20 mouse cellular contexts compared by ENCODE assay signal in genomic region chr1:164054800-164055199, GRCm38 (mm10). TPM values are rescaled to one million over a fixed set of nuclear protein-coding genes. Genes with fewer than 3 reads are reported as not detected.
A peak's percentile ranks its signal among the peaks of the same experiment; 100 is the strongest.
DNase-seq lines count a peak whose midpoint lies in the region; ATAC-seq and TF ChIP-seq lines count a peak whose summit lies in the region.
"Had no signal": no experiment of that assay in that cellular context is flagged by ENCODE, and none has a peak within 500 bp of the region (broad histone marks: within the 10 kb centered on the region; RNA-seq: fewer than 3 reads in every experiment).

No protein-coding gene starts in this region.

- in situ Hi-C loops in CH12.LX (cut with MboI; ENCODE audit: low pct_ligation_motif_present, low pct_unique_long_range_greater_than_20kb, low sequenced_read_pairs), result no loop called here

- H3K4me2 ChIP-seq in CH12.LX (ENCODE audit: insufficient read depth, low read depth, poor library complexity, severe bottlenecking), result no peak overlapping the region
- H3K4me2 ChIP-seq: embryonic facial prominence, embryonic 12.5 days; forebrain, embryonic 12.5 days; heart, embryonic 11.5 days; hindbrain, embryonic 12.5 days; midbrain, embryonic 15.5 days; neural tube, embryonic 13.5 days had no signal

- TF ChIP-seq EP300 in CH12.LX (IDR thresholded peaks at IDR 0.05; ENCODE audit: low read length), result no peak

- peaks cover 1% of the 10 kb centered on the region for H3K27me3 ChIP-seq in CH12.LX (replicated peaks)
- H3K27me3 ChIP-seq: embryonic facial prominence, embryonic 12.5 days; forebrain, embryonic 12.5 days; hindbrain, embryonic 12.5 days; midbrain, embryonic 15.5 days; neural tube, embryonic 13.5 days had no signal

- no peaks in the 10 kb centered on the region for H3K9me3 ChIP-seq in CH12.LX (replicated peaks; ENCODE audit: low read length)
- H3K9me3 ChIP-seq: embryonic facial prominence, embryonic 12.5 days; forebrain, embryonic 12.5 days; hindbrain, embryonic 12.5 days; midbrain, embryonic 15.5 days; neural tube, embryonic 13.5 days had no signal

- dilution Hi-C loops in CH12.LX (cut with MboI; ENCODE audit: extremely low pct_ligation_motif_present, extremely low pct_unique_long_range_greater_than_20kb, low sequenced_read_pairs), result no loop called here

- H3K36me3 ChIP-seq in CH12.LX (replicated peaks in 1 of 2; ENCODE audit: control insufficient read depth in 1 of 2, insufficient read depth in 1 of 2, low read length in 1 of 2), result no peaks in the 10 kb centered on the region
- H3K36me3 ChIP-seq: embryonic facial prominence, embryonic 12.5 days; forebrain, embryonic 12.5 days; hindbrain, embryonic 12.5 days; midbrain, embryonic 15.5 days; neural tube, embryonic 13.5 days had no signal

- no peak for ATAC-seq in CD4-positive, CD25-positive, alpha-beta regulatory T cell, adult 4 months
- peak; percentile 38 to 48; a peak in 1 of 4 replicates for ATAC-seq in hematopoietic stem cell, adult 5-6 weeks (replicated peaks in 1 of 2; ENCODE audit: insufficient read depth in 1 of 2, low FRiP score in 2 of 2, low TSS enrichment in 1 of 2, low read depth in 1 of 2, poor library complexity in 2 of 2, severe bottlenecking in 2 of 2)
- ATAC-seq: midbrain, embryonic 15.5 days had no signal

- H3K4me1 ChIP-seq in CH12.LX (ENCODE audit: control insufficient read depth in 1 of 2, insufficient read depth in 2 of 2), result peaks cover 0 to 9% of the 10 kb centered on the region in 2 experiments; a peak in 1 of 4 replicates
- H3K4me1 ChIP-seq: embryonic facial prominence, embryonic 12.5 days; forebrain, embryonic 12.5 days; hindbrain, embryonic 12.5 days; midbrain, embryonic 15.5 days; neural tube, embryonic 13.5 days had no signal

- TF ChIP-seq RAD21 in CH12.LX (IDR thresholded peaks at IDR 0.05; ENCODE audit: low read depth, low read length), result peak; percentile 45

- H3K27ac ChIP-seq in layer of hippocampus, adult 2 months, result no peak overlapping the region
- no peak overlapping the region for H3K27ac ChIP-seq in CH12.LX (ENCODE audit: insufficient read depth, low read depth)
- H3K27ac ChIP-seq: embryonic facial prominence, embryonic 12.5 days; forebrain, embryonic 12.5 days; hindbrain, embryonic 12.5 days; midbrain, embryonic 15.5 days; neural tube, embryonic 13.5 days had no signal

- peak; percentile 59 for DNase-seq in CD4-positive, CD25-positive, alpha-beta regulatory T cell, adult 2 months (ENCODE audit: low read depth, low spot score)
- DNase-seq in layer of hippocampus, adult 2 months (ENCODE audit: low spot score in 2 of 2), result no peak
- no peak for DNase-seq in layer of hippocampus, adult 18-20 months (ENCODE audit: low spot score in 2 of 2)
- DNase-seq in CH12.LX (ENCODE audit: extremely low read depth), result peak; percentile 25
- DNase-seq in right cerebral cortex, adult 18-20 months, result no peak
- no peak for DNase-seq in frontal cortex, postnatal 14 days (ENCODE audit: low spot score in 2 of 2)
- DNase-seq: cerebellum, adult 18-20 months; kidney, adult 8-10 months; lung, postnatal 10 days; retina, postnatal 1 day had no signal

- H3K79me2 ChIP-seq in CH12.LX (replicated peaks; ENCODE audit: control insufficient read depth, extremely low read depth, insufficient read depth, poor library complexity, severe bottlenecking), result no peaks in the 10 kb centered on the region

- peak; percentile 49 for TF ChIP-seq CTCF in layer of hippocampus, adult 2 months (conservative IDR thresholded peaks at IDR 0.05)
- TF ChIP-seq CTCF in CH12.LX (conservative IDR thresholded peaks at IDR 0.05 in 1 of 2, IDR thresholded peaks at IDR 0.05 in 1 of 2; ENCODE audit: low read depth in 2 of 2, low read length in 2 of 2), result peak; percentile 10 to 61; a peak in 2 of 4 replicates

- TF ChIP-seq POLR2A in CH12.LX (IDR thresholded peaks at IDR 0.05; ENCODE audit: low read depth, low read length), result no peak

- no peak overlapping the region for H3K9ac ChIP-seq in CH12.LX (ENCODE audit: insufficient read depth, low read depth)
- H3K9ac ChIP-seq: embryonic facial prominence, embryonic 12.5 days; forebrain, embryonic 12.5 days; hindbrain, embryonic 12.5 days; midbrain, embryonic 15.5 days; neural tube, embryonic 13.5 days had no signal

- H3K4me3 ChIP-seq in layer of hippocampus, adult 2 months, result no peak overlapping the region
- no peak overlapping the region for H3K4me3 ChIP-seq in CH12.LX (replicated peaks in 1 of 3; ENCODE audit: low read depth in 2 of 3, low read length in 2 of 3, poor library complexity in 1 of 3)
- H3K4me3 ChIP-seq: embryonic facial prominence, embryonic 12.5 days; forebrain, embryonic 12.5 days; hindbrain, embryonic 12.5 days; midbrain, embryonic 15.5 days; neural tube, embryonic 13.5 days had no signal

TF ChIP-seq in CH12.LX, 34 proteins besides CTCF, POLR2A, EP300 and RAD21:
- TF ChIP-seq ZKSCAN1 (IDR thresholded peaks at IDR 0.05; ENCODE audit: borderline replicate concordance, low read depth, low read length) (no peak), TBP (conservative IDR thresholded peaks at IDR 0.05; ENCODE audit: low read depth, low read length) (no peak), GABPA (IDR thresholded peaks at IDR 0.05; ENCODE audit: insufficient replicate concordance, low read depth, low read length) (no peak), NELFE (IDR thresholded peaks at IDR 0.05; ENCODE audit: low read depth, low read length) (no peak), SMC3 (IDR thresholded peaks at IDR 0.05; ENCODE audit: low read depth, low read length) (peak; percentile 34)

RNA-seq across cellular contexts. Expression of gene Sele, which starts 6.8 kb away (rescaled TPM):
- polyA plus RNA-seq in CD4-positive, CD25-positive, alpha-beta regulatory T cell, adult 4 months (2017; shearing (Covaris generic)), result under 1 TPM in 1 of 2 experiments, not detected in 1; 0.22 TPM
- total RNA-seq in layer of hippocampus, adult 2 months (2021), result not detected
- total RNA-seq in layer of hippocampus, adult 18-20 months (2021), result not detected
- total RNA-seq in CH12.LX (2012; rRNA removed) (not detected in 2 replicates), CH12.LX (2014; rRNA removed) (not detected in 2 replicates)
- not detected in 2 replicates for polyA plus RNA-seq in CH12.LX (2012; ENCODE audit: insufficient read length, low read depth)
- total RNA-seq in hematopoietic stem cell, adult 5-6 weeks (2017), result not detected in 2 replicates
- total RNA-seq: gastrocnemius, adult 18-20 months; left cerebral cortex, postnatal 25 days had no signal
- polyA plus RNA-seq: embryonic facial prominence, embryonic 12.5 days; forebrain, embryonic 12.5 days; hindbrain, embryonic 12.5 days; midbrain, embryonic 15.5 days; neural tube, embryonic 13.5 days had no signal

RNA-seq across cellular contexts. Expression of gene Sell, which starts 7.0 kb away (rescaled TPM):
- polyA plus RNA-seq in CD4-positive, CD25-positive, alpha-beta regulatory T cell, adult 4 months (2017; shearing (Covaris generic)), result 100 to 1,000 TPM; 554 to 560 TPM
- total RNA-seq in layer of hippocampus, adult 2 months (2021), result under 1 TPM in 1 of 2 experiments, not detected in 1; 0.07 TPM
- not detected for total RNA-seq in layer of hippocampus, adult 18-20 months (2021)
- total RNA-seq in CH12.LX (2012; rRNA removed) (not detected in 2 replicates), CH12.LX (2014; rRNA removed) (not detected in 2 replicates)
- polyA plus RNA-seq in CH12.LX (2012; ENCODE audit: insufficient read length, low read depth), result not detected in 2 replicates
- 176 and 193 TPM in 2 replicates for total RNA-seq in hematopoietic stem cell, adult 5-6 weeks (2017)
- total RNA-seq: gastrocnemius, adult 18-20 months had no signal
- polyA plus RNA-seq: forebrain, embryonic 12.5 days had no signal

Comparison
In these comparisons a context has a peak if more than half of its experiments do, and no peak if none do; other contexts are left out.
1. DNase-seq: peak in CD4-positive, CD25-positive, alpha-beta regulatory T cell, adult 2 months (single experiment) and CH12.LX (single experiment); none in layer of hippocampus, adult 2 months (0 of 2), layer of hippocampus, adult 18-20 months (0 of 2), right cerebral cortex, adult 18-20 months (single experiment) and frontal cortex, postnatal 14 days (0 of 2).
2. RNA of gene Sell, which starts 7.0 kb away (total RNA-seq): 176 to 193 TPM in hematopoietic stem cell, adult 5-6 weeks; 0.07 TPM in layer of hippocampus, adult 2 months, not detected in layer of hippocampus, adult 18-20 months and not detected in CH12.LX; every median in the first group is over 100 times any median in the second.